Mouse (Mus musculus) megakaryocyte progenitor cell, adult 5-6 weeks (primary cell): ENCODE results near the gene Fntb. TPM values are rescaled to one million over a fixed set of nuclear protein-coding genes. Genes with fewer than 3 reads are reported as not detected.
"Not testable (repeated sequence)": the region's sequence is repeated elsewhere in the genome, so short reads cannot be mapped to it uniquely, and the experiment has no call there.

Source experiments
- ATAC-seq: replicated peaks from 2 replicates; pipeline ENCODE4 v1.8.0; 2016; ENCODE audit warnings: mild to moderate bottlenecking, moderate TSS enrichment, inconsistent platforms; ENCODE audit not compliant: poor library complexity
- total RNA-seq, 2 experiments: library from RNA; stranded (forward) in 1 of 2; stranded (reverse) in 1 of 2; fragments of 157-497, 149-512 nt in 1 of 2; fragments of 200-1000 nt in 1 of 2; gene quantifications; 2 replicates each; pipeline versions ENCODE4 v1.2.3 to v1.2.4; 2015 to 2017

Gene Fntb
- total RNA-seq, 2 experiments from 2014 or later: 5.0 to 12.7 TPM

DNA sequence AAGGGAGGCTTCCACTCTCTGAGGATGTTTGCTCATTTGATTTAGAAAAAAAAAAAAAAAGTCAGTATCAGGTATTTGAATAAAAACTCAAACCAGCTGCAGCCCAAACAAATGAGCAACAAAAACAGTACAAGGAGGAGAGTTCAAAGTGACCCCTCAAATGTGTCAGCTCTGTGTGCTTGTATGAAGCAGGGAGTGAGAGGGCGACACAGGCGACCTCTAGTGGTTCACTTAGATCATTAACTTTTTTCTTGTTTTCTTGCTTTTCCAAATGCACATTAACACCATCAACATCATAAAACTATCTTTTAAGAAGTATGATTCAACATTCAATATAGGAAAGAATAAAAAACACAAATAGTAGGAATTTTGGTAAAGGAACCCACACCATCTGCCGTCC, 67.3 kb downstream of the Fntb start:
- no peak; the same call in 1 of the 2 replicates for ATAC-seq

DNA sequence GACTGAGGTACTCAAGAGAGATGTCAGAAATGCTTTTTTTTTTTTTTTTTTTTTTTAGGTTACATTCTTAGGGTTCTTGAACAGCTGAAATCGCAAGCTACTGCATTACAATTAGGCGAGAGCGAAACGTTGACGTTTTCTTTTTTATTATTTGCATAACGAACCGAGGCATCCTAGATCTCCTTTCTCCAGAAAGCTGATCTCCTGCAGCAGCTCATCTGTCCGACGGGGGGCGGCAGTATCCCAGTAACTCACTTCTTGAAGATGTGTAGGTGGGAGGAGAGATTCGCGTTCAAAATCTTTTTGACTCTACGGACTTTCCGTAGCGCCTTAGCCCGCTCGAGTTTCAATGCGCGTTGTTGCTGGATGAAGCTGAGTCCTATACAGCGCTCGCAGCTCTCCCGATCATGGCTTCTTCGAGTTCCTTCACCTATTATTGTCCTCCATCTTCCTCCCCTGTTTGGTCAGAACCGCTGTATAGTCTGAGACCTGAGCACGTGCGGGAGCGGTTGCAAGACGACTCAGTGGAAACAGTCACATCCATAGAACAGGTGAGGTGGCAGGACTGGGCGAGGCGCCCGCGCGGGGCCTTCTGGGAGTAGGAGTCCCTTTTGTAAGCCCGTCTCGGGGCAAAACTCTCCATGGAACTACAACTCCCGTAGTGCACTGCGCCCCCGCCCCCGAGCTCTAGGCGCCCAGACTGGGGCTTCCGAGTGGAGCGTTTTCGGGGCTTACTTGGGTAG, 71.9 kb downstream of the Fntb start:
- peak; percentile 95 for ATAC-seq

DNA sequence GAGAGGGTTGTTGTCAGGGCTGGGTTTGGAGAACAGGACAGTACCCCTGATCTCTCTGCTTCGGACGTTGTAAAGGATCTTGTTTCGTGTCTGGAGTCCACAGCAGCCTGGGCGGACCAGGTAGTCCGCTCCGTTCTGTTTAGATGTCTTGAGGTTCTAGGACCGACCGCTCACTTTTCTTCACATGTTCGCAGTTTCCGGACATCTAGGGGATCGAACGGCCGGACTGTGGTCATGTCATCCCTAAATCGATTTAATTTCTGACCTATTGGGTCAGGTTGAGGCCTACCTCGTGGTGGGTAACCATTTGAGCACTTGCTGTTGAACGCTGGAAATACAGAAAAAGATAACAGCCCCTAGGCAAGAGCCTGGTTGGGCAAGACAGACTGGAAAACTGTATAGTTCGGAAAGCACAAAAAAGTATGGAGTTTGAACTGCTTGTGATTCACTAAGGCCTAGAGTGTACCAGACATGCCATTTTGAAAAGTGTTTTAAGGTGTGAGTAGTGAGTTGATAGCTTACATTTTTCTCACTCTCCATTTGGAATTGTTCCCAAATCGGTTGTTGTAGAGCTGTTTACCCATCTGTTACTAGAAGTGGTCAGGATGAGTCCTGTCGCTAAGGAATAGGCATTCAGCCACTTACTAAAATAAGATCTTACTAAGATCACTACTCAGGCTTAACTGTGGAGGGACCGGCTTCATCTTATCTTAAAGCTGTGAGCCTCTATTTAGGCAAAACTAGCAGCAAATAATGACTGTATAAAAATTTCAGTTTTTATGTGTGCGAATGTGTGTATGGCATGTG, 72.7 kb downstream of the Fntb start:
- peak; percentile 7; the same call in 1 of the 2 replicates for ATAC-seq

DNA sequence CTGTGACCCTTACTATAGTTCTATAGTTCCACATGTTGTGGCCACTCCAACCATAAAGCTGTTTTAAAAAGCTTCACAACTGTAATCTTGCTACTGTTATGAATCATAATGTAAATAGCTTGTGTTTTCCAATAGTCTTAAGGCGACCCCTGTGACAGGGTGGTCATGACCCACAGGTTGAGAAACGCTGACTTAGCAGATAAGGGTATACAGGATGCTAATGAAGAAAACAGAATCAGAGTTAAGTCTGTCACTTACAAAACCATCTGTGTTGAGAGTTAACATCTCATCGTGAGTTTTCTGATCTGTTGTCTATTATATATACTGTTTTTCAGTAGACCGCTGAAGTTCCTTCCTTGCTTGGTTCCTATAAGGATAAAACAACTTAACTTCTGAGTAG, 73.9 kb downstream of the Fntb start:
- ATAC-seq: no peak

DNA sequence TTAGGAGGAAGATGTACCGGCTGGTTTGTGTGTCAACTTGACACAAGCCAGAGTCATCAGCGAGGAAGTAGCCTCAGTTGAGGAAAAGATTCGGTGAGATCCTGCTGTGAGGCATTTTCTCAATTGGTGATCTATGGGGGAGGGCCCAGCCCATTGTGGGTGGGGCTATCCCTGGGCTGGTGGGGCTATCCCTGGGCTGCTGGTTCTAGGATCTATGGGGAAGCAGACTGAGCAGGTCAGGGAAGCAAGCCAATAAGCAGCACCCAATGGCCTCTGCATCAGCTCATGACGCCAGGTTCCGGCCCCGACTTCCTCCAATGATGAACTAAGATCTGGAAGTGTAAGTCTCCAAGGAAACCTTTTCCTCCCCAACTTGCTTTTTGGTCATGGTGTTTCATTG, 74.7 kb downstream of the Fntb start:
- ATAC-seq: no peak

DNA sequence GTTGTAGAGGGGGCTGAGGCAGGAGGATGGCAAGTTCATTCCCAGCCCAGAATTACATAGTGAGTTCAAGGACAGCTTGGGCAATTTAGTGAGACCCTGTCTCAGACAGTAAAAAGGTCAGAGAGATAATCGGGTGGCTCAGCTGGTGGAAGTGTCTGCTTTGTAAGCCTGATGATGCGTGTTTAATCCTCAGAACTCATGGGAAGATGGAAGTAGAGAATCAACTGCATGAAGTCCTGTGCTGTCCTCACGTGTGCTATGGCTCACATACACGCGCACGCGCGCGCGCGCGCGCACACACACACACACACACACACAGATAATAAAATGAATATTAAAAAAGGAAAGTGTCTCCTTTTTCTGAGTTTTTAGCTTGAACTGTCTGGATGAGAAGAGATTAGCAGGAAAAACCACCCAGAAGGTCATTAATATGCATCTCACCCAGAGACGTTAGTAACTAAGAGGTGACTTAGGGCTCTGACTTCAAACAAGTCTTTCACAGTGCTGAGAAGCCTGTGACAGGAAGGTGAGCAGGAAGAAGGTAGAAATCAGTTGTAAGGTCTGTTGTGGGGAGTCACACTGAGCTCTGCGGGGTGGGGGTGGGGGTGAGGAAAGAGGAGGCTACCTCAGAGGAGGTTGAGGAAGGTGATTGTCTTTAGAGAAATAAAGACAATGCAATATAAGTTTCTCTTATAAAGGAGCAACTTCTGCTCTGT, 79.1 kb downstream of the Fntb start:
- ATAC-seq: no peak

DNA sequence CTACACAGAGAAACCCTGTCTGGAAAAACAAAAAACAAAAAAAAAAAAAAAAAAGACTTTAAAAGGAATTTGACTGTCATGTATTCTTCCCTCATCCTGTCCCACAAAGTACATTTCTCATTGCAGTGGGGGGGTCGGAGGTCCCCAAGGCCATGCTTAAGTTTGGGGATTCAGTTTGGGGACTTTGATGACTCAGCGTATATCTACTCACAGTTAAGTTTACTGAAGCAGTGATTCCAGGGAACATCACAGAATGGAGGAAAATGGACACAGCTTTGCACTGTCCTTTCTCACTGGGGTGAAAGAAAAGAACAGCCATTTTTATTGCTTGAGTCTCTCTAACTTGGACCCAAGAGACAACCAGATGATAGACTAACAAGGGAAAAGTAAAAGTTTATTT, 87.0 kb downstream of the Fntb start:
- ATAC-seq: no peak

DNA sequence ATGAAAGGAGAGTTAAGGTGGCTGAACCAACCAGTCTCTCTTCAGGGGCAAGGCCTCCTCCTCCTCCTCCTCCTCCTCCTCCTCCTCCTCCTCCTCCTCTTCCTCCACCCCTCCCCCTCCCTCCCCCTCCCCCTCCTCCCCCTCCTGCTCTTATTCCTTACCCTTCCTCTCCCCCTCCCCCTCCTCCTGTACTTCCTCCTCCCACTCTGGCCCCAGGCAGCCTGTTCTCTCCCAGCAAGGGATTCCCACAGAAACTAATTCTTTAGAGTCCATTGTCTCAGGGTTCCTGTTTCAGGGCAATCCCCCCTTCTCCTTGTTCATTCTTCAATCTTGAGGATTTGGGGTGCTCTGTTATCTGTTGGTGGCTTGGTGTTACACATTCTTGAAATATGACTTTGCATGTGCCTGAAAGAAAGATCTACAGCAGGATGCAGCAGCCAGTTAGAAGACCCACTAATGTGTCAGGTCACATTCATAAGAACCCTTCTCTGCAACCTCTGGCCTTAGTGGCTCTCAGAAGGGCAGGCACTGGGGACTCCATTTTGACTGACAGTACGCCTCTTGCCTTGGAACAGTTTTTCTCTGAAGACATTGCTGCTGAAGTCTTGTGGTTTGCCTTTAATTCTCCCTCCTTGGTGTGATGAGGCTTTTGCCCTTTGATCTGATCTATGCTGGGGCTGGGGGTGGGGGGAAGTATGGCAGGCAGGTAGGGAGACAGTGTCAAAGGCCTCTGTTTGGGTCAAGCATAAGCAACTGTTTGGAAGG, 88.2 kb downstream of the Fntb start:
- ATAC-seq: no peak

DNA sequence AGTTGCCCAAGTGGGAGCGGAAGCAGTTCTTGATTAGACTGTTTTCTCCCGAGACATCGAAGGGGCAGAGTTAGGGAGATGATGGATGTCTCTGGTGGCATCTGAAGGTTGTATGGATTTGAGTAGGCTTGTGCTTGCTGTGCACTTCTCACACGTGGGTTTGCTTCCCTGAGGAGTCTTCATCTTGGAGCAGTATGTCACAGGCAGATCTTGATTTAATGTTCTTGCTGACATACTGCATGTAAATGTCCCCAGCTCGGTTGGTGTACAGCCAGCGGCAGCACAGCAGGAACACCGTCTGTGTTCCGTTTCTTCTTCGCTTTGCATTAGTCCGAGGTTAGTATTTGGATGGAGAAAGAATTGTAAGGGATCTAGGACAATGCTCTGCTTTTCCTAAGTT, 91.7 kb downstream of the Fntb start:
- ATAC-seq: no peak

DNA sequence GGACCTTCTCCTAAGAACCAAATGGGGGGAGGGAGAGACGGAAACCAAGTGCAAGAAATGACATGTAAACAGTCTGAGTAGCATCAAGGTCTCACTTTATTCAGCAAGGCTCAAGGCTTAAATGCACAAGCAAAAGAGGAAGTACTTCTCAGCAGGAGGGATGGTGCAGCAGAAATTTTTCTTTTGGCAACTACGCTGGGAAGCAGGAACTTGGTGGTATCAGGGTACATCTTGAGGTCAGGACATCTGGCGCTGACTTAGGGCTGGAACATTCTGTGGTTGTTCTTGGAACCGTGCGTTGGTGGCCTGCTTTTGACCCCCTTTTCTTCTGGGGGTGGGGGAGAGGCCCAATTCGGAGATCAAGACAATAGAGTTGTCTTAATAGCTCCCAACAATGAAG, 93.4 kb downstream of the Fntb start:
- ATAC-seq: not testable (repeated sequence)

DNA sequence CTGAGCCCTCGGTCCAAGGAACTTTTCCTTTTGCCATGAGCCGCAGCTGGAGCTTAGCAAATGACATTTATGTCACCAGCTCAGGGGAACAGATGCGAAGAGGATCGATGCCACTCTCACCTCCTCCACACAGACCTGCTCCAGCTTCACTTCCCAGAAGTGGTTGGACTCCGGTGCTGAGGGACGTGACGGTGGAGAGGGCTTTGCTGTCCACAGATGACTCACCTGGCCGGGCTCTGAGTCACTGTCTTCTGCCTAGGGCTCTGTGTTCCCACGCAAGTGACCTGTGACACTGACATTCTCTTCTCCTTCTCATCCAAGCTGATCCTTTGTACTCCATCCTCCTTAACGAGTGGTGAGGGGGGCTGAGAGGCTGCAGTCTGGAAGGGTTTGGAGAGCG, 98.3 kb downstream of the Fntb start:
- no peak for ATAC-seq

DNA sequence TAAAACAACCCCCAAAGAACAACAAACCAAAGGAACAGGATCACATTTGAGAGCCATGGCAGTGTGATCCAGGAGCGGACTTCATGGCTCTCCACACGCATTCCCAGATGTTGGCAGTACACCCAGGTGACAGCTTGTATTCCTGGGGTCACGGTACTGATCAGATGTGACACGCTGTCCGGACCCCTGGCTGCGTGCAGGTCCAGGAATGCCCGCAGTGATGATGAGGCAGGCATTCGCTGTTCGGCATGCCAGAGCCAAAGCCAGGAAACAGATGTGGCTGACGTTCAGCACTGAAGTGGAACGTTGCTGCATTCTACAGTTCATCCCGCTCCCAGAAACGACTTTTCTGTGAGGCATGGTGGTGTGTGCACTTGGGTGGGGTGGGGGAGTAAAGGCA, 99.9 kb downstream of the Fntb start:
- ATAC-seq: no peak

DNA sequence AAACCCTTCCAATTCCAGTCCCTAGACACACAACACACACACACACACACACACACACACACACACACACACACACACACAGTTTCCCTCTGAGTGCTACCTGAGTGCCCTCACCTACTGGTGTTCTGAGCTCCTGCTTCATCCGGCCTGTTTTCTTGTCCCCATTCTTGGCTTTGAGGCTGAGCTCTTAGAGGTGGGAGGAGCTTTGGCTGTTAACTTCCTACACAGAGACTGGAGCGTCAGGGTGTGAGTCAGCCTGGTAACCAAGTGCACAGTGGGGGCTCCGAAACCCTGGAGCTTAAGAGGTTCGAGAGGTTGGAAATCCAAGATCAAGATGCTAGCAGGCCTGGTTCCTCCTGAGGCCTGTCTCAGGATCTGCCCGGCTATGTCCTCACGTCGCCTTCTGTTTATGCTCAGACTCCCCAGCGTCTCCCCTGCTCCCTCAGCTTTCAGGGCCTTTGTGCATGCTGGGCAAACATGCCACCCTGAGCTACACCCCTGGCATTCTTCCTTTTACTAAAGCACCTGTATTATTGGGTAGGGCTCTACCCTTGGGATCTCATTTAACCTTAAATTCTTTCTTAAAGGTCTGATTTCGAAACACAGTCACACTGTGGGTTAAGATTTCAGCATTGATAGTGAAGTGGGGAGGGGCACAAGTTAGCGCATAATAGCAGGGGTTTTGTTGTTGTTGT, 102.3 kb downstream of the Fntb start:
- peak; percentile 54; the same call in 1 of the 2 replicates for ATAC-seq

DNA sequence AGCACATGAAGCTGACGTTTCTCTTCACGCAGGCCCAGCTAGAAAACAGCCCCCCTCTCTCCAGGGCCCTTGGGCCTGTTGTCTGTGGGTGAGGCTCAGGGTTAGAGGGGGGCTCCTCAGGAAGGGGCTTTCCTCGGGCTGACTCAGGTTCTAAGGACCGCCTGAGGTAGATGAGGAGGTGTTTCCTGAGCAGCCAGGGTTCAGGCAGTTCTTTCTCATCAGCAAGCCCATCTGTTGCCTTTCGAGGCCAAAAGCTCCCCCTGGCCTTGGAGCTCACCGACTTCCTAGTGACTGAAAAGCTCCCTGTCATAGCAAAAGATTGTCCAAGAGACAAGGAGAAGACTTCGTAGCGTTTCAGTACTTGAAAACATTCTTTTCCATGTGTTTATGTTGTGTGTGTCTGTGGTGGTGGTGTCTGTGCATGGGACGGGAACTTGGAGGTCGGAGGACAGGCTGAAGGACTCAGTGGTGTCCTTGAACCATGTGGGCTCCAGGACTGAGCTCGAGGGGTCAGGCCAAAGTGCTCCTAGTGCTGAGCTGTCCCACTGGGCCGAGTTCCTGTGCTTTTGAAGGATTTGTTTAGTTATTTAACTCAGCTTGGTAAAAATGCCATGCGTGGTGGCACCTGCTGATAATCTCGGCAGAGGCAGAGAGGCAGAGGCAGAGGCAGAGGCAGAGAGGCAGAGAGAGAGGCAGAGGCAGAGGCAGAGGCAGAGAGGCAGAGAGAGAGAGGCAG, 103.2 kb downstream of the Fntb start:
- ATAC-seq: no peak

DNA sequence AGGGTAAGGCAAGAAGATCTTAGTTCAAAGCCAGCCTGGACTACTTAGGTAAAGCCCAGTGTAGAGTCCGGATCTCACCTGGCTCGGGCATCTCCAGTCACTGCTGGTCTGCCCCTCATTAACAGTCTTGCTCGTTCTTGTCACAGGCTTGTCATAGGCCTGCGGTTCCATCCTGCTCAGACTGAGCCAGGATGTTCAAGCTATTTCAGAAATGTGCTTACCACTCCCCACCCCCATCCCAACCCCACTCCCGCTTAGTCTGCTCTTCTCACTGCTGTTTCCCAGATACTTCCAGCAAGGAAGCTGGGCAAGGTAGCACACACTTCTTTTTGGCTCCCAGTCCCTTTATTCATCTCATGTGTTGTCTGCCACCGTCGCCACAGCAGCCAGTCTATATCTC, 104.2 kb downstream of the Fntb start:
- ATAC-seq: no peak

DNA sequence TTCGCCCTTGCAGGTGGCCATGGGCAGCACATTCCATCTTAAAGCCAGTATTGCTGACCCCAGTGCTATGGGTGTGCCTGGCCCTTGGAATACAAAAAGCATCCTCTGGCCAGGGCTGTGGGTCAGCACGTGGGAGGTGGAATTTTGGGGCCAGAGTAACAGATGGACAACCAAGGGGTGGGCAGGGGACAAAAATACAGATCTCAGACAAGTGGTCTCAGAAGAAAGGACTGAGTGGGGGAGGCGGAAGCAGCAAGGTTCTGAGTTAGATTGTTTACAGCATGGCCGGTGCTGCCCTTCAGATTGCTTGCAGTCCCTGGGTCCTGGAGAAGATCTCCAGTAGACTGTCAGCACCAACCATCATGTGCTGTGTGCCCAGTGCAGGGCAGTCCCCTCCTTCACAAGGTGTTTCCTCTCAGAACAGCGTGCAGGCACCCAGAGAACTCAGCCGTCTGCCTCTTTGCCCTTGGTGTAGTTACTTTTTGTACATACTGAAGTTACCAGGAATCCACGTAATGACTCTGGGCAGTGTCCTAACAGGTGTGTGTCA, 107.5 kb downstream of the Fntb start:
- no peak for ATAC-seq

DNA sequence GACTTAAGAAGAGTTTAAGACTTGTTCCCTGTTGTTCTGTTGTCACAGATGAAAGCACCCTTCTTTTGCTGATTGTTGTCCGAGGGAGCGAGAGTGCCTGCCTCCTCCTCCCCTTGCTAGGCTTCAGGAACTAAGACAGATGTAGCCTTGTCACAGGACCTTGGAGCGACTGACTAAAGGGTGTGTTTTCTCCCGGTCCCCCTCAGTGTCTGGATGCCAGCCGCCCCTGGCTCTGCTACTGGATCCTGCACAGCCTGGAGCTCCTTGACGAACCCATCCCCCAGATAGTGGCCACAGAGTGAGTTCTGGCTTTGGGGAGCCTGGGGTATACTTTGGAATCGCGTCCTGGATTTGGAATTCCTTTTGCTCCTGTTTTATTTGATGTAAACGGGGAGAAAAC, 109.4 kb downstream of the Fntb start:
- ATAC-seq: no peak

DNA sequence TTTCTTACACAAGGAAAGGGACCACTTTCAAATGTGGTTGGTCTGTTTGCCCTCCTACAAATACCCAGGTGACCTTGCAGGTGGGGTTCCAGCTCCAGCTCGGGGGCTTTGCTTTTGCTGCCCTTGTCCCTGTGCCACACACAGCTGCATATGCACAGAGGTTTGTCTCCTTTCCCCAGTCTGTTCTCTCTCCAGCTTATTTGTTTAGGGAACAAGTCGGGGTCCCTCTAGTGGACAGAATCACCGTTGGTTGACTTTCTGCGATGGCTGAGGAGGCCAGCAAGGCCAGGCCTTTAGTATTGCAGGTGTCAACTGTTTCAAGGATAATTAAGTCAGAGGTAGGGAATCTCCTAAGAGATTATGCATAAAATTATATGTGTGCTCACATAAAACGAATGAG, 113.9 kb downstream of the Fntb start:
- ATAC-seq: peak; percentile 71

DNA sequence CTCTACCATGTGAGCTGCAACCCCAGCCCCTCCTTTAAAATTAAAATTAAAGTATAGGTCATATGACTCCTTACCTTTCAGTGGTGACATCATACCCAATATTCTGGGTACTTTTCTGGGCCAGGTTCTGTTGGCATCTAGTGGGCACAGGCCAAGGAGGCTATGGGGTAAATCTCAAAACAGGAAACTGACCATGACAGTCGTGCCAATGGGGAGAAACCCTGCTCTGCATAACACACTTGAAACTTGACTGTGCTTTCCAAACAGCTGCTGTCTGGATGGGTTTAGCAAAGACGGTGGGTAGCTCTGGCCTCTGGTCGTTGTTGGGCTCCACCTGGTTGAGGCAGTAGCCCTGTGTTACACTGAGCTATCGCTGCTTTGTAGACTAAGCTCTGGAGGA, 114.7 kb downstream of the Fntb start:
- ATAC-seq: no peak
